Mouse (Mus musculus) liver, adult 2 months (tissue): ENCODE data around the gene Rnf145.

Source experiments
- CTCF ChIP-seq: fragments of 200-500 bp; IDR thresholded peaks from 2 replicates; pipeline ENCODE4 v1.5.1; 2011; ENCODE audit warnings: low read depth, low read length, control low read depth
- POLR2A ChIP-seq: fragments of 200-500 bp; IDR thresholded peaks from 2 replicates; pipeline ENCODE4 v1.6.1; 2011; ENCODE audit warnings: low read length, control low read depth; ENCODE audit not compliant: insufficient read depth; ENCODE audit errors: extremely low read depth

DNA sequence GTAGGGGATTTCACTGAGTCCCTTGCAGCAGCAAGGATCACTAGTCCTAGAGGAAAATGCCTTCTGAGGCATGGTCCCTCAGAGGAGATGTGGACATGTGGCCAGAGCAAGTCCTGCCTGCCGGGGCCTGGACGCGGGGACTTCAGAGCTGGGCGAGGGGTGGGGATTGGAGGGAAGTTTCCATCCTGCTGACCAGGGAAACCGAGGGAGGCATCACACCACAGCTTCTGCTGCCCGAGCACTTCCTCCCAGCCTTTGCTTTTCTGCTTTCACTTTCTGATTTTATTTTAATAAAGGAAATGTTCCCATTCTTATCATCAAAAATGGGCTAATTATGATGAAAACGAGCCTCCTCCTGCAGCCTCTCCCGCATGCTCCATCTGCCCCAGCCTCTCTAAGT, 27.5 kb downstream of the Rnf145 start:
- TF ChIP-seq CTCF (no peak), POLR2A (no peak)
